Mouse (Mus musculus) olfactory bulb, adult 2 months (tissue): ENCODE results near the gene B3galnt2. TPM values are rescaled to one million over a fixed set of nuclear protein-coding genes. Genes with fewer than 3 reads are reported as not detected.

Experiments
- H3K27ac ChIP-seq: fragments of 200-500 bp; 2 replicates; pipeline ENCODE4 v1.5.1; 2012; ENCODE audit warnings: low read depth, low read length; ENCODE audit not compliant: insufficient read depth
- H3K4me1 ChIP-seq: fragments of 200-500 bp; 2 replicates; pipeline ENCODE4 v1.6.1; 2012; ENCODE audit warnings: low read length; ENCODE audit not compliant: control insufficient read depth, insufficient read depth
- H3K4me3 ChIP-seq: fragments of 200-500 bp; 2 replicates; pipeline ENCODE4 v1.5.1; 2012; ENCODE audit warnings: mild to moderate bottlenecking, low read depth, low read length, moderate library complexity; ENCODE audit not compliant: insufficient read depth
- CTCF ChIP-seq: fragments of 200-500 bp; IDR thresholded peaks from 2 replicates; pipeline ENCODE4 v1.5.1; 2012; ENCODE audit warnings: low read depth, mild to moderate bottlenecking, low read length, moderate library complexity; ENCODE audit not compliant: insufficient read depth
- POLR2A ChIP-seq: fragments of 200-500 bp; IDR thresholded peaks from 2 replicates; pipeline ENCODE4 v1.6.1; 2012; ENCODE audit warnings: mild to moderate bottlenecking, low read depth, low read length, moderate library complexity; ENCODE audit not compliant: insufficient read depth
- WGBS: fragments of 180-500 bp; shearing (Covaris S2); methylation state at CpG from one replicate; pipeline ENCODE4 v1.1.7; 2018; 5-methylcytosine and 5-hydroxymethylcytosine counted together
- polyA plus RNA-seq: library from polyadenylated mRNA; stranded (reverse); fragments of >200 nt; gene quantifications from 2 replicates; pipeline ENCODE4 v1.2.4, GENCODE M21; 2012; ENCODE audit warnings: low replicate concordance; ENCODE audit not compliant: missing spikeins, insufficient read depth, insufficient read length

B3galnt2 gene
- not detected in 2 replicates for polyA plus RNA-seq

- under 1% methylated on average over 78 of the region's 78 CpGs for WGBS
- Histone ChIP-seq H3K27ac (peak within 1 kb of the TSS; percentile 31), H3K4me1 (no peaks in the 10 kb centered on the region), H3K4me3 (peak within 1 kb of the TSS; percentile 78)
- TF ChIP-seq CTCF (no peak), POLR2A (peak; percentile 84)
These were observed at the start of gene B3galnt2 for GRCm38 (mm10) chr13:13953874-13954832. TSS of gene B3galnt2 (plus strand) at chr13:13954469.

- WGBS, result 79% methylated on average over 2 of the region's 2 CpGs
- H3K4me1 ChIP-seq, result no peaks in the 10 kb centered on the region
- H3K27ac ChIP-seq, result no peak overlapping the region
- no peak overlapping the region for H3K4me3 ChIP-seq
- TF ChIP-seq POLR2A (no peak), CTCF (no peak)
These were observed 42.9 kb upstream of the B3galnt2 start for GRCm38 (mm10) chr13:13911341-13911740.

GRCm38 (mm10) chr13:13919396-13919795 lies 34.9 kb upstream of the B3galnt2 start:
- no peaks in the 10 kb centered on the region for H3K4me1 ChIP-seq
- no peak overlapping the region for H3K4me3 ChIP-seq
- 95% methylated on average over 3 of the region's 3 CpGs for WGBS
- H3K27ac ChIP-seq, result no peak overlapping the region
- no peak for TF ChIP-seq POLR2A

- no peak for TF ChIP-seq CTCF
- no peak for TF ChIP-seq POLR2A
- H3K27ac ChIP-seq, result no peak overlapping the region
These were observed 31.7 kb upstream of the B3galnt2 start for GRCm38 (mm10) chr13:13922526-13922925.

GRCm38 (mm10) chr13:13929982-13930381 lies 24.3 kb upstream of the B3galnt2 start:
- TF ChIP-seq CTCF (no peak), POLR2A (no peak)
- WGBS, result 95% methylated on average over 2 of the region's 2 CpGs
- H3K4me3 ChIP-seq, result no peak overlapping the region
- no peaks in the 10 kb centered on the region for H3K4me1 ChIP-seq
- H3K27ac ChIP-seq, result no peak overlapping the region

More at GRCm38 (mm10) chr13:13922526-13922925, 31.7 kb upstream of the B3galnt2 start:
- no peaks in the 10 kb centered on the region for H3K4me1 ChIP-seq
- no peak overlapping the region for H3K4me3 ChIP-seq

- no peak for TF ChIP-seq POLR2A
- TF ChIP-seq CTCF, result no peak
- Histone ChIP-seq H3K4me1 (no peaks in the 10 kb centered on the region), H3K4me3 (peak overlapping the region; percentile 78), H3K27ac (peak overlapping the region; percentile 19; the same call in 1 of the 2 replicates)
- WGBS, result under 1% methylated on average over 29 of the region's 29 CpGs
These were observed 662 bp downstream of the B3galnt2 start for GRCm38 (mm10) chr13:13954931-13955330.

GRCm38 (mm10) chr13:13956686-13957085 lies 2.4 kb downstream of the B3galnt2 start:
- WGBS, result 85% methylated on average over 4 of the region's 4 CpGs
- Histone ChIP-seq H3K4me3 (no peak overlapping the region), H3K27ac (no peak overlapping the region), H3K4me1 (no peaks in the 10 kb centered on the region)
- no peak for TF ChIP-seq CTCF
- TF ChIP-seq POLR2A, result no peak

- no peaks in the 10 kb centered on the region; the same call in 1 of the 2 replicates for H3K4me1 ChIP-seq
- H3K4me3 ChIP-seq, result no peak overlapping the region
- WGBS, result 94% methylated on average over 4 of the region's 4 CpGs
- no peak for TF ChIP-seq POLR2A
- no peak for TF ChIP-seq CTCF
- no peak overlapping the region for H3K27ac ChIP-seq
These were observed 5.9 kb downstream of the B3galnt2 start for GRCm38 (mm10) chr13:13960211-13960610.

GRCm38 (mm10) chr13:13961046-13961445 lies 6.8 kb downstream of the B3galnt2 start:
- Histone ChIP-seq H3K4me3 (no peak overlapping the region), H3K27ac (no peak overlapping the region), H3K4me1 (peaks cover 6% of the 10 kb centered on the region)
- TF ChIP-seq CTCF, result no peak
- no peak for TF ChIP-seq POLR2A
- WGBS, result 55% methylated on average over 4 of the region's 4 CpGs
